Mouse (Mus musculus) C2C12 (cell line): ENCODE results near the gene Spem2.

ENCODE experiments used
- CTCF ChIP-seq: IDR thresholded peaks from one replicate; pipeline ENCODE4 v1.5.1; 2011; ENCODE audit not compliant: control insufficient read depth, insufficient read depth, insufficient read length
- FOSL1 ChIP-seq: IDR thresholded peaks from one replicate; pipeline ENCODE4 v1.8.0; 2011; ENCODE audit warnings: mild to moderate bottlenecking, low read length; ENCODE audit not compliant: poor library complexity, insufficient read depth, severe bottlenecking

DNA sequence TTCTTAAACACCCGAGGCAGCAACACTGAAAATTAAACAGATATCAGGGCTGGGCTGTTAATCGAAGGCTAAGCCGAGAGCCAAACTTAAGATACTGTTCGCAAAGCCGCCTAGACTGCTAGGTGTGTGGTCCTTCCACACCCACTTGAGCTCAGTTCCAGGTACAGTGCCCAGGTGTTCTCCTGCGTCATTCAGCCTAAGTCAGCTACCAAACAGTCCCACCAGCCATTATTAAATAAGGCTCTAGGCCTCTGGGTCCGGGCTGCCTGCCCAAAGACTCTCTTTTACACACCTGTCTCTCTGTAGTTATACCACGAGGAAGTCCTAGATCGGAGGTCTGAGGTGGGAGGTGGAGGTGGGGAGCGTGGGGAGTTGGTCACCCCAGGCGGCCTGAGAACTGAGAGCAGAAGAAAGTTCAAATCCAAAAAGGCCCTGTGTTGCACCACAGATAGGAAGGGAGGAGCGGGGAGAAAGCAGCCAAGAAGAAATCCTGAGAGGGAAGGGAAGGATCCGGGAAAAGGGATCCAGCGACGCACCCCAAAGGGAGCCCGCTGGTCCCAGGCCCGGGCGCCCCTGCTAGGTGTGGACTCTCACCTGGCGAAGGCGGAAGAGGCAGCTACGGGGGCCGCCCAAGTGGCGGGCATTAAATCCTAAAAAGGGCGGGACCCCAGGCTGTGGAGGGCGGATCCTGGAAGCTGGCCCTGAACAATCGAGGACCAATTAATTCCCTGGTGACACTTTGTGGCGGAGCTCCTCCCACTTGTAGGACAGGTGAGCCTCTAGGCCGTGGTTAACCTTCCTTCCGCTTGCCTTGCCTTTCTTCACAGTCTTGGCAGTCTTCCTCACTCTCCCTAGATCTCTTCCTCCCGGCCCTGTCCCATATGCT is 40.1 kb upstream of the Spem2 start, which contains the start of gene Tnk1:
- no peak for TF ChIP-seq CTCF
- no peak for TF ChIP-seq FOSL1
